Mouse (Mus musculus): ENCODE measurements at regions not wholly inside any gene's neighbourhood (a gene's known extent, or its start where the extent isn't known, plus 50 kb on each side); places are given as distances from the start of the nearest gene placed in this dataset.
"Not testable (repeated sequence)": the region's sequence is repeated elsewhere in the genome, so short reads cannot be mapped to it uniquely, and the experiment has no call there.

GRCm38 (mm10) chrX:129546016-129546415 lies 203.5 kb upstream of the Diaph2 start:
- H3K4me1 ChIP-seq (ENCODE audit: control insufficient read depth, insufficient read depth, low read length) = no peaks in the 10 kb centered on the region
- intact Hi-C loops (cut with DNase I) = no loop called here
- H3K4me3 ChIP-seq = no peak overlapping the region
- no peak overlapping the region for H3K9ac ChIP-seq (ENCODE audit: low read depth, low read length)
- no peaks in the 10 kb centered on the region for H3K27me3 ChIP-seq (ENCODE audit: control insufficient read depth, insufficient read depth, low read length)
- H3K27ac ChIP-seq = no peak overlapping the region
- no peak for TF ChIP-seq CTCF (IDR thresholded peaks at IDR 0.05)
- TF ChIP-seq EP300 (IDR thresholded peaks at IDR 0.05; ENCODE audit: insufficient read depth, low read depth, low read length) = no peak
- no peak for TF ChIP-seq POLR2A (IDR thresholded peaks at IDR 0.05; ENCODE audit: insufficient read depth, low read depth, low read length)
- DNase-seq = no peak
- H3K36me3 ChIP-seq (ENCODE audit: control insufficient read depth, insufficient read depth, low read length) = no peaks in the 10 kb centered on the region
- H3K79me2 ChIP-seq (replicated peaks; ENCODE audit: control insufficient read depth, insufficient read depth, low read length) = no peaks in the 10 kb centered on the region

- no peak overlapping the region for H3K9ac ChIP-seq (ENCODE audit: low read depth, low read length)
- no peak overlapping the region for H3K4me3 ChIP-seq
- no peaks in the 10 kb centered on the region for H3K79me2 ChIP-seq (replicated peaks; ENCODE audit: control insufficient read depth, insufficient read depth, low read length)
- H3K36me3 ChIP-seq (ENCODE audit: control insufficient read depth, insufficient read depth, low read length) = no peaks in the 10 kb centered on the region
- no peaks in the 10 kb centered on the region for H3K4me1 ChIP-seq (ENCODE audit: control insufficient read depth, insufficient read depth, low read length)
- no peaks in the 10 kb centered on the region for H3K27me3 ChIP-seq (ENCODE audit: control insufficient read depth, insufficient read depth, low read length)
- no peak overlapping the region for H3K27ac ChIP-seq
- 77% methylated on average over 2 of the region's 2 CpGs for WGBS
- DNase-seq = no peak
- no peak for TF ChIP-seq EP300 (IDR thresholded peaks at IDR 0.05; ENCODE audit: insufficient read depth, low read depth, low read length)
- TF ChIP-seq CTCF (IDR thresholded peaks at IDR 0.05) = peak; percentile 50
- intact Hi-C loops (cut with DNase I) = no loop called here
These were observed 201.9 kb upstream of the Diaph2 start for GRCm38 (mm10) chrX:129547606-129548005.

GRCm38 (mm10) chrX:129556001-129556400 lies 193.5 kb upstream of the Diaph2 start:
- TF ChIP-seq CTCF (IDR thresholded peaks at IDR 0.05) (no peak), POLR2A (IDR thresholded peaks at IDR 0.05; ENCODE audit: insufficient read depth, low read depth, low read length) (no peak), EP300 (IDR thresholded peaks at IDR 0.05; ENCODE audit: insufficient read depth, low read depth, low read length) (no peak)
- Histone ChIP-seq H3K79me2 (replicated peaks; ENCODE audit: control insufficient read depth, insufficient read depth, low read length) (no peaks in the 10 kb centered on the region), H3K9ac (ENCODE audit: low read depth, low read length) (no peak overlapping the region), H3K4me1 (ENCODE audit: control insufficient read depth, insufficient read depth, low read length) (no peaks in the 10 kb centered on the region), H3K4me3 (no peak overlapping the region), H3K27me3 (ENCODE audit: control insufficient read depth, insufficient read depth, low read length) (no peaks in the 10 kb centered on the region), H3K36me3 (ENCODE audit: control insufficient read depth, insufficient read depth, low read length) (no peaks in the 10 kb centered on the region), H3K27ac (no peak overlapping the region)
- no peak for DNase-seq
- intact Hi-C loops (cut with DNase I) = no loop called here

- Histone ChIP-seq H3K9ac (ENCODE audit: low read depth, low read length) (no peak overlapping the region), H3K27me3 (ENCODE audit: control insufficient read depth, insufficient read depth, low read length) (no peaks in the 10 kb centered on the region), H3K4me3 (no peak overlapping the region), H3K79me2 (replicated peaks; ENCODE audit: control insufficient read depth, insufficient read depth, low read length) (no peaks in the 10 kb centered on the region), H3K36me3 (ENCODE audit: control insufficient read depth, insufficient read depth, low read length) (no peaks in the 10 kb centered on the region), H3K27ac (no peak overlapping the region), H3K4me1 (ENCODE audit: control insufficient read depth, insufficient read depth, low read length) (no peaks in the 10 kb centered on the region)
- intact Hi-C loops (cut with DNase I) = no loop called here
- no peak for DNase-seq
- 36% methylated on average over 4 of the region's 4 CpGs for WGBS
- TF ChIP-seq EP300 (IDR thresholded peaks at IDR 0.05; ENCODE audit: insufficient read depth, low read depth, low read length) (no peak), POLR2A (IDR thresholded peaks at IDR 0.05; ENCODE audit: insufficient read depth, low read depth, low read length) (no peak)
These were observed 150.1 kb upstream of the Diaph2 start for GRCm38 (mm10) chrX:129599491-129599890.

- Histone ChIP-seq H3K36me3 (ENCODE audit: control insufficient read depth, insufficient read depth, low read length) (no peaks in the 10 kb centered on the region), H3K9ac (ENCODE audit: low read depth, low read length) (no peak overlapping the region), H3K79me2 (replicated peaks; ENCODE audit: control insufficient read depth, insufficient read depth, low read length) (no peaks in the 10 kb centered on the region), H3K27ac (no peak overlapping the region), H3K27me3 (ENCODE audit: control insufficient read depth, insufficient read depth, low read length) (no peaks in the 10 kb centered on the region), H3K4me3 (no peak overlapping the region), H3K4me1 (ENCODE audit: control insufficient read depth, insufficient read depth, low read length) (no peaks in the 10 kb centered on the region)
- TF ChIP-seq EP300 (IDR thresholded peaks at IDR 0.05; ENCODE audit: insufficient read depth, low read depth, low read length) (no peak), POLR2A (IDR thresholded peaks at IDR 0.05; ENCODE audit: insufficient read depth, low read depth, low read length) (no peak), CTCF (IDR thresholded peaks at IDR 0.05) (no peak)
- 51% methylated on average over 2 of the region's 2 CpGs for WGBS
- DNase-seq = no peak
- intact Hi-C loops (cut with DNase I) = no loop called here
These were observed 141.7 kb upstream of the Diaph2 start for GRCm38 (mm10) chrX:129607842-129608241.

GRCm38 (mm10) chrX:129611500-129611899 lies 138.0 kb upstream of the Diaph2 start:
- H3K4me1 ChIP-seq (ENCODE audit: control insufficient read depth, insufficient read depth, low read length); H3K9ac ChIP-seq (ENCODE audit: low read depth, low read length); intact Hi-C loops (cut with DNase I); H3K4me3 ChIP-seq; H3K79me2 ChIP-seq (replicated peaks; ENCODE audit: control insufficient read depth, insufficient read depth, low read length); H3K36me3 ChIP-seq (ENCODE audit: control insufficient read depth, insufficient read depth, low read length); H3K27ac ChIP-seq; H3K27me3 ChIP-seq (ENCODE audit: control insufficient read depth, insufficient read depth, low read length); DNase-seq: not testable (repeated sequence)
- WGBS = 62% methylated on average over 4 of the region's 4 CpGs

- Histone ChIP-seq H3K36me3 (ENCODE audit: control insufficient read depth, insufficient read depth, low read length) (no peaks in the 10 kb centered on the region), H3K4me1 (ENCODE audit: control insufficient read depth, insufficient read depth, low read length) (no peaks in the 10 kb centered on the region), H3K9ac (ENCODE audit: low read depth, low read length) (no peak overlapping the region), H3K27me3 (ENCODE audit: control insufficient read depth, insufficient read depth, low read length) (no peaks in the 10 kb centered on the region), H3K27ac (no peak overlapping the region), H3K79me2 (replicated peaks; ENCODE audit: control insufficient read depth, insufficient read depth, low read length) (no peaks in the 10 kb centered on the region), H3K4me3 (no peak overlapping the region)
- intact Hi-C loops (cut with DNase I) = no loop called here
- no peak for DNase-seq
- TF ChIP-seq CTCF (IDR thresholded peaks at IDR 0.05) = no peak
- no peak for TF ChIP-seq EP300 (IDR thresholded peaks at IDR 0.05; ENCODE audit: insufficient read depth, low read depth, low read length)
- TF ChIP-seq POLR2A (IDR thresholded peaks at IDR 0.05; ENCODE audit: insufficient read depth, low read depth, low read length) = no peak
- 15% methylated on average over 1 of the region's 1 CpGs for WGBS
These were observed 112.5 kb upstream of the Diaph2 start for GRCm38 (mm10) chrX:129637016-129637415.
